Mouse (Mus musculus): ENCODE data around the gene Sap25. TPM values are rescaled to one million over a fixed set of nuclear protein-coding genes. Genes with fewer than 3 reads are reported as not detected.
A peak's percentile ranks its signal among the peaks of the same experiment; 100 is the strongest.

Gene Sap25
- polyA plus RNA-seq, 1 experiment, result 4.6 TPM

GRCm38 (mm10) chr5:137608654-137609190 lies 32.4 kb upstream of the Sap25 start:
- H3K4me3 ChIP-seq, result no peak overlapping the region
- peaks cover 31% of the 10 kb centered on the region for H3K79me2 ChIP-seq (ENCODE audit: control insufficient read depth, insufficient read depth)
- H3K36me3 ChIP-seq (ENCODE audit: control insufficient read depth, insufficient read depth), result peaks cover 9% of the 10 kb centered on the region

GRCm38 (mm10) chr5:137609292-137609691 lies 31.8 kb upstream of the Sap25 start:
- Histone ChIP-seq H3K79me2 (ENCODE audit: control insufficient read depth, insufficient read depth) (peaks cover 31% of the 10 kb centered on the region), H3K4me3 (peak overlapping the region; percentile 43), H3K27me3 (ENCODE audit: control insufficient read depth, insufficient read depth, insufficient read length) (no peaks in the 10 kb centered on the region), H3K36me3 (ENCODE audit: control insufficient read depth, insufficient read depth) (peaks cover 9% of the 10 kb centered on the region), H3K4me2 (ENCODE audit: low read depth) (peak overlapping the region; percentile 88), H3ac (ENCODE audit: control insufficient read depth, insufficient read length) (no peak overlapping the region)
- TF ChIP-seq MAX (IDR thresholded peaks at IDR 0.05; ENCODE audit: low read depth) (no peak), SRF (IDR thresholded peaks at IDR 0.05; ENCODE audit: control insufficient read depth, insufficient read length, low read depth) (no peak), E2F4 (IDR thresholded peaks at IDR 0.05; ENCODE audit: insufficient read depth) (no peak), POLR2AphosphoS2 (IDR thresholded peaks at IDR 0.05; ENCODE audit: insufficient read length, low read depth) (no peak), CEBPB (IDR thresholded peaks at IDR 0.05; ENCODE audit: insufficient read depth, poor library complexity, severe bottlenecking) (no peak), TCF12 (IDR thresholded peaks at IDR 0.05; ENCODE audit: insufficient read depth, poor library complexity, severe bottlenecking) (no peak), TCF3 (IDR thresholded peaks at IDR 0.05; ENCODE audit: insufficient read length, low read depth) (no peak), POLR2A (IDR thresholded peaks at IDR 0.05; ENCODE audit: insufficient read length, low read depth) (no peak), MYOD1 (IDR thresholded peaks at IDR 0.05; ENCODE audit: control insufficient read depth in 1 of 3, insufficient read length in 2 of 3, low read depth in 2 of 3) (no peak), REST (IDR thresholded peaks at IDR 0.05; ENCODE audit: insufficient read depth, insufficient read length) (no peak), MYOG (IDR thresholded peaks at IDR 0.05; ENCODE audit: control insufficient read depth in 1 of 3, insufficient read depth in 1 of 3, insufficient read length in 2 of 3, low read depth in 2 of 3) (no peak), USF1 (IDR thresholded peaks at IDR 0.05; ENCODE audit: low read depth) (no peak)

More at GRCm38 (mm10) chr5:137608654-137609190, 32.4 kb upstream of the Sap25 start:
- no peaks in the 10 kb centered on the region for H3K27me3 ChIP-seq (ENCODE audit: control insufficient read depth, insufficient read depth, insufficient read length)
- no peak overlapping the region for H3ac ChIP-seq (ENCODE audit: control insufficient read depth, insufficient read length)
- no peak overlapping the region for H3K4me2 ChIP-seq (ENCODE audit: low read depth)
- no peak for TF ChIP-seq POLR2AphosphoS2 (IDR thresholded peaks at IDR 0.05; ENCODE audit: insufficient read length, low read depth)
- TF ChIP-seq E2F4 (IDR thresholded peaks at IDR 0.05; ENCODE audit: insufficient read depth), result no peak
- no peak for TF ChIP-seq MYOD1 (IDR thresholded peaks at IDR 0.05; ENCODE audit: control insufficient read depth in 1 of 3, insufficient read length in 2 of 3, low read depth in 2 of 3)
- no peak for TF ChIP-seq SRF (IDR thresholded peaks at IDR 0.05; ENCODE audit: control insufficient read depth, insufficient read length, low read depth)
- TF ChIP-seq REST (IDR thresholded peaks at IDR 0.05; ENCODE audit: insufficient read depth, insufficient read length), result no peak

- Histone ChIP-seq H3K36me3 (ENCODE audit: control insufficient read depth, insufficient read depth) (peaks cover 6% of the 10 kb centered on the region), H3K4me2 (ENCODE audit: low read depth) (peak overlapping the region; percentile 88), H3K27me3 (ENCODE audit: control insufficient read depth, insufficient read depth, insufficient read length) (no peaks in the 10 kb centered on the region), H3ac (ENCODE audit: control insufficient read depth, insufficient read length) (peak overlapping the region; percentile 25), H3K79me2 (ENCODE audit: control insufficient read depth, insufficient read depth) (peaks cover 31% of the 10 kb centered on the region), H3K4me3 (peak overlapping the region; percentile 43)
- TF ChIP-seq REST (IDR thresholded peaks at IDR 0.05; ENCODE audit: insufficient read depth, insufficient read length) (no peak), USF1 (IDR thresholded peaks at IDR 0.05; ENCODE audit: low read depth) (no peak), POLR2AphosphoS2 (IDR thresholded peaks at IDR 0.05; ENCODE audit: insufficient read length, low read depth) (no peak), E2F4 (IDR thresholded peaks at IDR 0.05; ENCODE audit: insufficient read depth) (no peak), CEBPB (IDR thresholded peaks at IDR 0.05; ENCODE audit: insufficient read depth, poor library complexity, severe bottlenecking) (no peak), MYOD1 (IDR thresholded peaks at IDR 0.05; ENCODE audit: control insufficient read depth in 1 of 3, insufficient read length in 2 of 3, low read depth in 2 of 3) (no peak), TCF3 (IDR thresholded peaks at IDR 0.05; ENCODE audit: insufficient read length, low read depth) (no peak), MYOG (IDR thresholded peaks at IDR 0.05; ENCODE audit: control insufficient read depth in 1 of 3, insufficient read depth in 1 of 3, insufficient read length in 2 of 3, low read depth in 2 of 3) (no peak), SRF (IDR thresholded peaks at IDR 0.05; ENCODE audit: control insufficient read depth, insufficient read length, low read depth) (no peak), POLR2A (IDR thresholded peaks at IDR 0.05; ENCODE audit: insufficient read length, low read depth) (no peak)
These were observed 31.1 kb upstream of the Sap25 start for GRCm38 (mm10) chr5:137610056-137610455.

- peak overlapping the region; percentile 43 for H3K4me3 ChIP-seq
- no peaks in the 10 kb centered on the region for H3K36me3 ChIP-seq (ENCODE audit: control insufficient read depth, insufficient read depth)
- peak; percentile 60 for TF ChIP-seq POLR2AphosphoS2 (IDR thresholded peaks at IDR 0.05; ENCODE audit: insufficient read length, low read depth)
- TF ChIP-seq POLR2A (IDR thresholded peaks at IDR 0.05; ENCODE audit: insufficient read length, low read depth), result peak; percentile 43
- no peak for TF ChIP-seq E2F4 (IDR thresholded peaks at IDR 0.05; ENCODE audit: insufficient read depth)
- TF ChIP-seq TCF12 (IDR thresholded peaks at IDR 0.05; ENCODE audit: insufficient read depth, poor library complexity, severe bottlenecking), result peak; percentile 9
- H3K4me2 ChIP-seq (ENCODE audit: low read depth), result peak overlapping the region; percentile 88
- peaks cover 31% of the 10 kb centered on the region for H3K79me2 ChIP-seq (ENCODE audit: control insufficient read depth, insufficient read depth)
- peak overlapping the region; percentile 25 for H3ac ChIP-seq (ENCODE audit: control insufficient read depth, insufficient read length)
- no peaks in the 10 kb centered on the region for H3K27me3 ChIP-seq (ENCODE audit: control insufficient read depth, insufficient read depth, insufficient read length)
These were observed 30.4 kb upstream of the Sap25 start for GRCm38 (mm10) chr5:137610548-137611244.

GRCm38 (mm10) chr5:137611245-137611602 lies 29.9 kb upstream of the Sap25 start:
- Histone ChIP-seq H3K79me2 (ENCODE audit: control insufficient read depth, insufficient read depth) (peaks cover 31% of the 10 kb centered on the region), H3K27me3 (ENCODE audit: control insufficient read depth, insufficient read depth, insufficient read length) (no peaks in the 10 kb centered on the region), H3K4me2 (ENCODE audit: low read depth) (peak overlapping the region; percentile 88), H3ac (ENCODE audit: control insufficient read depth, insufficient read length) (peak overlapping the region; percentile 25), H3K36me3 (ENCODE audit: control insufficient read depth, insufficient read depth) (no peaks in the 10 kb centered on the region), H3K4me3 (peak overlapping the region; percentile 43)
- peak; percentile 24 for TF ChIP-seq TCF12 (IDR thresholded peaks at IDR 0.05; ENCODE audit: insufficient read depth, poor library complexity, severe bottlenecking)
- TF ChIP-seq CEBPB (IDR thresholded peaks at IDR 0.05; ENCODE audit: insufficient read depth, poor library complexity, severe bottlenecking), result no peak
- no peak for TF ChIP-seq SRF (IDR thresholded peaks at IDR 0.05; ENCODE audit: control insufficient read depth, insufficient read length, low read depth)
- TF ChIP-seq USF1 (IDR thresholded peaks at IDR 0.05; ENCODE audit: low read depth), result no peak
- peak; percentile 84 for TF ChIP-seq POLR2A (IDR thresholded peaks at IDR 0.05; ENCODE audit: insufficient read length, low read depth)
- TF ChIP-seq MYOG (IDR thresholded peaks at IDR 0.05; ENCODE audit: control insufficient read depth in 1 of 3, insufficient read depth in 1 of 3, insufficient read length in 2 of 3, low read depth in 2 of 3), result peak; percentile 40 to 88 (median 75)
- no peak for TF ChIP-seq MAX (IDR thresholded peaks at IDR 0.05; ENCODE audit: low read depth)
- peak; percentile 71 for TF ChIP-seq POLR2AphosphoS2 (IDR thresholded peaks at IDR 0.05; ENCODE audit: insufficient read length, low read depth)
- peak in 2 of 3 experiments; percentile 79 to 92 for TF ChIP-seq MYOD1 (IDR thresholded peaks at IDR 0.05; ENCODE audit: control insufficient read depth in 1 of 3, insufficient read length in 2 of 3, low read depth in 2 of 3)
- peak; percentile 67 for TF ChIP-seq TCF3 (IDR thresholded peaks at IDR 0.05; ENCODE audit: insufficient read length, low read depth)
- no peak for TF ChIP-seq REST (IDR thresholded peaks at IDR 0.05; ENCODE audit: insufficient read depth, insufficient read length)
- no peak for TF ChIP-seq E2F4 (IDR thresholded peaks at IDR 0.05; ENCODE audit: insufficient read depth)

Data from myocyte (in vitro differentiated cells).